Mouse (Mus musculus): ENCODE results near the gene Rmnd5a.

DNA sequence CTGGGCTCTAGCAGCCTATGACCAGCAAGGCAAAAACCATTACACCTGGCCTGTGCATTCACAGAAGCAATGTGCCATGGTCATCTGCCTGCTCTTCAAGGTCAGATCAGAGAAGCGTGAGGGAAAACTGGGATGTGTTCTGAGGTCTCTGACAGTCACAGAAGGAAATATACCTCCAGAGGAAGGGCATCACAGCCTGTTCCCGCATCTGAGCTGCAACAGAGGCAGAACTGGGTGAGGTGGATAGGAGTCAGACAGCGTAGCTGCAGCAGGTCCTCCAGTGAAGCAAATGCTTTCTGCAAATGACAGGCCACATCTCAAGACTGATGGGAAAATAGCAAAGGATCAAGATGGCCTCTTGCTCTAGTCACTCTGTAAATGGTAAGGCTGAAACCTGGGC lies 101.5 kb downstream of the Rmnd5a start:
- no peak for TF ChIP-seq POLR2A (IDR thresholded peaks at IDR 0.05; ENCODE audit: borderline replicate concordance, extremely low read depth, low read depth, low read length)
- no peak for TF ChIP-seq CTCF (IDR thresholded peaks at IDR 0.05; ENCODE audit: insufficient read depth, low read length)

Data from lung, adult 2 months (tissue).